Mouse (Mus musculus) stomach, postnatal 0 days (tissue): ENCODE measurements around the gene Padi4.

ENCODE experiments used
- CTCF ChIP-seq: IDR thresholded peaks from 2 replicates; pipeline ENCODE4 v1.5.1; 2016; ENCODE audit warnings: antibody characterized with exemption, low read depth, mild to moderate bottlenecking, moderate library complexity
- EP300 ChIP-seq: optimal IDR thresholded peaks from 2 replicates; pipeline ENCODE3; 2016; ENCODE audit warnings: antibody characterized with exemption

GRCm38 (mm10) chr4:140755811-140756210 lies 18.2 kb downstream of the Padi4 start:
- TF ChIP-seq CTCF = no peak
- TF ChIP-seq EP300 = no peak
